Mouse (Mus musculus): ENCODE measurements around the gene Gapdh. TPM values are rescaled to one million over a fixed set of nuclear protein-coding genes. Genes with fewer than 3 reads are reported as not detected.

The Gapdh gene
- total and polyA plus RNA-seq, 2 experiments, result 1,072 to 2,601 TPM

- no peak overlapping the region for H3K9ac ChIP-seq (ENCODE audit: low read depth, low read length)
- no peak for TF ChIP-seq POLR2A (IDR thresholded peaks at IDR 0.05; ENCODE audit: extremely low read depth, insufficient read depth, low read length)
- no peak for TF ChIP-seq CTCF (IDR thresholded peaks at IDR 0.05; ENCODE audit: low read depth, low read length)
- no peaks in the 10 kb centered on the region for H3K27me3 ChIP-seq (ENCODE audit: control insufficient read depth, insufficient read depth, low read length)
- H3K79me2 ChIP-seq (ENCODE audit: control insufficient read depth, insufficient read depth, low read length), result peaks cover 2% of the 10 kb centered on the region; the same call in 1 of the 2 replicates
- WGBS, result 87% methylated on average over 22 of the region's 22 CpGs
- H3K27ac ChIP-seq (replicated peaks; ENCODE audit: insufficient read depth, low read depth, low read length), result no peak overlapping the region
- no peak overlapping the region for H3K4me3 ChIP-seq (ENCODE audit: insufficient read depth, low read depth, low read length)
- H3K36me3 ChIP-seq (ENCODE audit: control insufficient read depth, insufficient read depth, low read length), result no peaks in the 10 kb centered on the region
- peaks cover 6% of the 10 kb centered on the region for H3K4me1 ChIP-seq (ENCODE audit: control insufficient read depth, insufficient read depth, low read length)
- no peak for DNase-seq (ENCODE audit: extremely low read depth, low read depth, low spot score)
These were observed 13.9 kb downstream of the Gapdh start for GRCm38 (mm10) chr6:125152212-125153017.

- no peak overlapping the region for H3K27ac ChIP-seq (replicated peaks; ENCODE audit: insufficient read depth, low read depth, low read length)
These were observed 16.7 kb downstream of the Gapdh start for GRCm38 (mm10) chr6:125149569-125149950.

DNA sequence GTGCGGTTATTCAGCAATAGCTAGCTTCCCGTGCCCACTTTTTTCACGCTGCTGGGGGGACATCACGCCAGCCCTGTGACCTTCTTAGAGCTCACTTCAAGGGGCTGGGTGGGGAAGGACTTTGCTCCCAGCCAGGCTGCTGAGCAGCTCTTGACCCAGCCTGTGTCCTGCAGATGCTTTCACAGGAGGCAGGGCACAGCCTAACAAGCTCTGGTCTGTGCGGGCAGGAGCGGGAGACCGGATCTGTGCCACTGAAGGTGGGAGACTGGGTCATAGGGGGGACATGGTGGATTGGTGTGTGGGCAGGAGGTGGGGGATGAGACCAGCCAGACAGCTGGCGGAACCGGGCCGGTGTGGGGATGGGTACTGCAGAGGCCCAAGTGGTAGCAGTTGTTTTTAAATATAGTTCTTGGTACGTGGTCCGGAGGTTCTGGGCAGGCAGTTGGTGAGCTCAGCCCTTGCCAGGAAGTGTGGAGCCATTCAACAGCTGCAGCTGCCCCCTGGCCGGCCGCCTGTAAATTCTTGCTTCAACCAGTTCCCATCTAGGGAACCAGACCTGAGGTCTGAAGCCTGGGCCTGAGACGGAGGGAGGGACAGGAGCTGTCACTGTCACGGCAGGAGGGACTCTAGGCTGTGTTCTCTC, 17.2 kb downstream of the Gapdh start:
- no peak overlapping the region for H3K4me3 ChIP-seq (ENCODE audit: insufficient read depth, low read depth, low read length)
- H3K27me3 ChIP-seq (ENCODE audit: control insufficient read depth, insufficient read depth, low read length), result no peaks in the 10 kb centered on the region
- no peaks in the 10 kb centered on the region for H3K36me3 ChIP-seq (ENCODE audit: control insufficient read depth, insufficient read depth, low read length)
- H3K9ac ChIP-seq (ENCODE audit: low read depth, low read length), result peak overlapping the region; percentile 10
- peaks cover 14% of the 10 kb centered on the region for H3K4me1 ChIP-seq (ENCODE audit: control insufficient read depth, insufficient read depth, low read length)
- 76% methylated on average over 16 of the region's 16 CpGs for WGBS
- H3K79me2 ChIP-seq (ENCODE audit: control insufficient read depth, insufficient read depth, low read length), result peaks cover 12% of the 10 kb centered on the region; the same call in 1 of the 2 replicates
- no peak for DNase-seq (ENCODE audit: extremely low read depth, low read depth, low spot score)
- TF ChIP-seq POLR2A (IDR thresholded peaks at IDR 0.05; ENCODE audit: extremely low read depth, insufficient read depth, low read length) (no peak), CTCF (IDR thresholded peaks at IDR 0.05; ENCODE audit: low read depth, low read length) (no peak)
- peak overlapping the region; percentile 64 for H3K27ac ChIP-seq (replicated peaks; ENCODE audit: insufficient read depth, low read depth, low read length)

More at GRCm38 (mm10) chr6:125149569-125149950, 16.7 kb downstream of the Gapdh start:
- Histone ChIP-seq H3K36me3 (ENCODE audit: control insufficient read depth, insufficient read depth, low read length) (no peaks in the 10 kb centered on the region), H3K79me2 (ENCODE audit: control insufficient read depth, insufficient read depth, low read length) (peaks cover 12% of the 10 kb centered on the region; the same call in 1 of the 2 replicates), H3K4me3 (ENCODE audit: insufficient read depth, low read depth, low read length) (no peak overlapping the region), H3K4me1 (ENCODE audit: control insufficient read depth, insufficient read depth, low read length) (peaks cover 14% of the 10 kb centered on the region), H3K27me3 (ENCODE audit: control insufficient read depth, insufficient read depth, low read length) (no peaks in the 10 kb centered on the region), H3K9ac (ENCODE audit: low read depth, low read length) (peak overlapping the region; percentile 10; the same call in 1 of the 2 replicates)
- no peak for TF ChIP-seq POLR2A (IDR thresholded peaks at IDR 0.05; ENCODE audit: extremely low read depth, insufficient read depth, low read length)
- WGBS, result 86% methylated on average over 7 of the region's 7 CpGs
- DNase-seq (ENCODE audit: extremely low read depth, low read depth, low spot score), result no peak

DNA sequence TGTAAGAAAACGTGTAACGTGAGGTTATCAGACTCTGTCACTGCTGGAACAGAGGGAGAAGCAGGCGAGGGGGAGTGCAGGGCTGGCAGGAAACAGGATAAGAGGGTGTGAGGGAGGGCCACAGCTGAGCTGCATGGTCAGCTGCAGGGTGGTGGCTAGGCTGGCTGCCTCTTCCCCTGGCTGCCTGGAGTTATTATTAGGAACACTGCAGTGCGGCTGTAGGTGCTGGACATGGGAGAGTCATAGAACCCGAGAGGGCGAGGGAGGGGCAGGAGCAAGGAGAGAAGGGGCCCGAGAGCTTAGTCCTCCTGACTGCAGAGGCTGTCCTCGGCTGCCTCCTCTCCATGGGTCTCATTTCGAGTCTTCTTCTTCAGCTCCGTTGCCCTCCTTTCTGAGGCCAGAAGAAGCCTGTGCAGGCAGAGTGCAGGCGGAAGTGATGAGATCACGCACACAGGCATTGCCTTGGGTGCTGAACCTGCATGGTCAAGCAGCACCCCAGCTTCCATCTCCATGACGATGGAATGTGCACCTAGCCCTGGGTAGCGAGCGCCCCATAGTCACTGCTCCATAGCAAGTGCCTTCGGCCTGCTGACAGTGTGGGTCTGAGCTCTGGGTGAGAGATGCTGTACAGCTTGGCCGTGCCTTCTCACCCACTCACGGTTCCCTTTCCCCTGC, 17.9 kb downstream of the Gapdh start:
- Histone ChIP-seq H3K79me2 (ENCODE audit: control insufficient read depth, insufficient read depth, low read length) (peaks cover 12% of the 10 kb centered on the region; the same call in 1 of the 2 replicates), H3K27me3 (ENCODE audit: control insufficient read depth, insufficient read depth, low read length) (no peaks in the 10 kb centered on the region), H3K4me1 (ENCODE audit: control insufficient read depth, insufficient read depth, low read length) (peaks cover 14% of the 10 kb centered on the region), H3K4me3 (ENCODE audit: insufficient read depth, low read depth, low read length) (peak overlapping the region; percentile 15; the same call in 1 of the 2 replicates), H3K9ac (ENCODE audit: low read depth, low read length) (peak overlapping the region; percentile 4), H3K36me3 (ENCODE audit: control insufficient read depth, insufficient read depth, low read length) (no peaks in the 10 kb centered on the region), H3K27ac (replicated peaks; ENCODE audit: insufficient read depth, low read depth, low read length) (peak overlapping the region; percentile 64)
- TF ChIP-seq POLR2A (IDR thresholded peaks at IDR 0.05; ENCODE audit: extremely low read depth, insufficient read depth, low read length), result no peak
- TF ChIP-seq CTCF (IDR thresholded peaks at IDR 0.05; ENCODE audit: low read depth, low read length), result no peak
- no peak for DNase-seq (ENCODE audit: extremely low read depth, low read depth, low spot score)
- 69% methylated on average over 18 of the region's 18 CpGs for WGBS

GRCm38 (mm10) chr6:125147329-125147728, 18.9 kb downstream of the Gapdh start:
- Histone ChIP-seq H3K27ac (replicated peaks; ENCODE audit: insufficient read depth, low read depth, low read length) (peak overlapping the region; percentile 17), H3K27me3 (ENCODE audit: control insufficient read depth, insufficient read depth, low read length) (no peaks in the 10 kb centered on the region), H3K4me3 (ENCODE audit: insufficient read depth, low read depth, low read length) (no peak overlapping the region), H3K9ac (ENCODE audit: low read depth, low read length) (no peak overlapping the region), H3K4me1 (ENCODE audit: control insufficient read depth, insufficient read depth, low read length) (peaks cover 14% of the 10 kb centered on the region), H3K79me2 (ENCODE audit: control insufficient read depth, insufficient read depth, low read length) (peaks cover 12% of the 10 kb centered on the region; the same call in 1 of the 2 replicates), H3K36me3 (ENCODE audit: control insufficient read depth, insufficient read depth, low read length) (no peaks in the 10 kb centered on the region)
- TF ChIP-seq CTCF (IDR thresholded peaks at IDR 0.05; ENCODE audit: low read depth, low read length) (no peak), POLR2A (IDR thresholded peaks at IDR 0.05; ENCODE audit: extremely low read depth, insufficient read depth, low read length) (no peak)
- DNase-seq (ENCODE audit: extremely low read depth, low read depth, low spot score), result no peak
- WGBS, result 72% methylated on average over 10 of the region's 10 CpGs

Data from liver, adult 2 months (tissue).